Mouse (Mus musculus): Measurements from ENCODE around the gene Ltb4r1. TPM values are rescaled to one million over a fixed set of nuclear protein-coding genes. Genes with fewer than 3 reads are reported as not detected.

Gene Ltb4r1
- total RNA-seq (2023) = 0.41 TPM

DNA sequence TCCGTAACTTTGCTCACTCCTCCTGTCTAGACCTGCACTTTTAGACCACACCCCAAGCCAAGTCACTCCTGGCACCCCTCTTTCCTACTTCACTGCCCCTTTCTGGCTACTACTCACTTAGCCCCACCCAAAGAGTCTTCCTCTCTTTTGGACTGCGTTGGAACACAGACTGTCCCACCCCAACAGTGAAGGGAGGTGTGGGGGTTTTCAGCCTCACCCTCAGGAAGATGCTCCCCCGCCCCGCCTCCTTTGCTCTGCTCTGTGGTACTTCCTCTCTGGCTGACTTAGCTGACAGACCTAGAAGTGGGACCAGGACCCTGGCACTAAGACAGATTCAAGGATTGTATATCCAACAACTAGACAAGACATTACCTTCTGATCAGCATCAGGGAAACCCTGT lies at the start of gene Ltb4r1:
Gene Ltb4r1, plus strand, starts transcription at position 267 of the 400 bp plus-strand sequence.

DNA sequence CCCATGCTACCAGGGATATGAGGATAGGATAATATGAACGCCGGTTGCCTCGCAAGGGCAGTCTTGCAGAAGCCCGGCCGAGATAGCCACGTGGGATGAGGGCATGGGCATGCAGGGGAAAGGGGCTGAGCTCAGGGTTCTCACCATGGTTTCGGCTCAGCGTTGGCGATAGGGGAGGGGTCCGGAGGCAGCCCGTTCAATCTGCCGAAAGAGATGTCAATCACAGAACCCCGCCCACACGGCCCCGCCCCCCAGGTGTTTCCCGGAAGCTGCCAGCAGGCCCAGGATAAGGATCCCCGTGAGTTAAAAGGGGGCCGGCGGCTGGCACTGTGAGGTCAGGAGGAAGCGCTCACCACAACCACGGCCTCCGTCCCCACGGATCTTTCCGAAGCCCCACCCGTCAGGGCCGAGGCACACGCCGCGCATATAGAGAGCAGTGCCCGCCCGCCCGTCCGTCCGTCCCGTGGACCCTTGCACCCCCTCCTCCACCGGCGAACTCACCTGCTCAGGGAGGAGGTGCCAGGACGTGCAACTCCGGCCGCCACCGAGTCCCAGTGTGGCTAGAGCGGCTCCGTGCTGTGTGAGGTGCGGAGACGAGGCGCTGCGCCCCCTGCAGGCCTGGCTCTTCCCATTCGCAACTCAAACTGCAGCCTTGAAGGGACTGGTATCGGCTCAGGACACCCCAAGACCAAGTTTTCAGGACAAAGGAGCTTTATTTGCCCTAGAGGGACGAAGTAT lies 43.9 kb upstream of the Ltb4r1 start, which contains the start of gene Rabggta:
Gene Rabggta, minus strand, starts transcription at position 564 of the 738 bp plus-strand sequence.

DNA sequence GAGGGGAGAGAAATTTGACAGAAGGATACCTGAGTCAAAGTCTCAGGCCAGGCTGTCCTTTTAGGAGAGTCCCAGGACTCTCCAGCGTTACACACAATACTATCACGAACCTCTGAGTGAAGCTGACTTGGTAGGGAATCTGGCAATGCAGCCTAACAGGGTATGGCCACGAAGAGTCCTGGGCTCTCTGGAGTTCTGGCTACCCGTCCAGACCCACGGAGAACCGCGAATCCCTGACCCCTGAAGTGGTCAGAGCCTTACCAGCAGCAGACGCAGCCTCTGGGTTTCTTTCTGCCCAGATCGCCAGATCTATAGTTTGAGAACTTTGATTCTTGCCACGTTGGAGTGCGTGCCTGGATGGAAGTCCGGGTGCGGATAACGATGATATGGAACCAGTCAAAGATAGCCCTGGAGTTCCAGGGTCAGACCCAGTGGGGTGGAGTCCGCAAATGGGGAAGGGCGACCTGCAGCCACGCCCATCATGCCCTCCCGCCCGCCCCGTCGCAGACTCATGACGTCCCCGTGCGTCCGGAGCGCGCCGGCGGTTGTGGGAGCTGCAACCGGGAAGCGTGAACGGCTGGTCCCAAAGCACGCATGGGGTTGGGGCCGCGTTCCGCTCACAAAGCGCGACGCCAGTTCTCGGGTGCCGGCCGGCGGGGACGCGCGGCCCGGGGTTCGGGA lies 20.4 kb upstream of the Ltb4r1 start, which contains the start of the genes Dhrs1 and Nop9:
Gene Dhrs1, minus strand, starts transcription at position 511 of the 681 bp plus-strand sequence.
Gene Nop9, plus strand, starts transcription at position 514 of the 681 bp plus-strand sequence.

DNA sequence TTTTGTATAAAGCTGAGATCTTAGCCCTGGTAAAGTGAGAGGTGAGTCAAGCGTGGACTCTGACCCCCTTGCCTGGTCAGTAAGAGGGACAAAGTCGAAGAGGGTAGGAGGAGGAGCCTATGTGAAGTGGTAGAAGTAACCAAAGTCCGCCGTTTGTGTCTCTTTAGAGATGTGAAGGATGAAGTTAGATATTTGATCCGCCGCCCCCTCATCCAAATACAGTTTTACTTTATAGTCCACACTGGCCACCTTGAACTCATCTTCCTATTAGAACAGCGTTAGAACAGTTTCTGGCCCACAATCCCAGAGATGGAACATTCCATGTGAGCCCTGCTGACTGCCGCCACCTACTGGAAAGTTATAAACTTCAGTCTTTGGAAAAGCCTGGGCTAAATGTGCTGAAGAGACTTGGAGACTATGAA lies 7.4 kb upstream of the Ltb4r1 start, which contains the start of gene Cideb:
Gene Cideb, minus strand, starts transcription at position 96 of the 422 bp plus-strand sequence.

DNA sequence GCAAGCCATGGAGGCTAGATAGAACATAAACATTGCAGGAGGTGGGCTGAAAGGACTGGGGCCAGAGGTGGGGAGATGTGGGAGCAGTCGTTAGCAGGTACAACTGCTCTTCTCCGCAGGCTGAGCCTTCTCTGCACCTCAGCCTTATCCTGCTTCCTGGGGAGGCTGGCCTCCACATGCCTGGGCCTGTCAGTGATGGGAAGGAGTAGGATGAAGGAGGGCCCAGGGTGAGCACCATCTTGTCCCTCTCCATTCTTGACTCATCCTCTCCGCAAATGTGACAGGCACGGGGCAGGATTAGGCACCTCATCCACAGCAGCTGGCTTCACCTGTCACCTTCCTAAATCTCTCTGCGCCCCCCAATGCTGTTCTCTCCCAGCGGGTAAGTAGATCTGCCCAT lies 4.6 kb upstream of the Ltb4r1 start, which contains the start of gene Ltb4r2:
Gene Ltb4r2, plus strand, starts transcription at position 266 of the 400 bp plus-strand sequence.

DNA sequence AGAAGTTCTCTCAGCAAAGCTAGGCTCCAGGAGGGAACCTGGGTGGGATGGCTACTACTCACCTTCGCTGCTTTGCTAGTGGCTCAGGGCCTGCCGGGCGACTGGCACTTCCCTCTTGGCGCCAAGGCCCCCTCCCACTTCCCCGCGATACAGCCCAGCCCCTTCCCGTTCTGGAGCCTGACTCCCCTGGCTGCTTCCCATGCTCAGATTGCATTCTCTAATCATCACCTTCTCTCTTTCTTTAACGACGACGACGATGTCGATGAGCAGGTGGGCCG lies 18.1 kb downstream of the Ltb4r1 start, which contains the start of gene Adcy4:
Gene Adcy4, minus strand, starts transcription at position 138 of the 278 bp plus-strand sequence.

DNA sequence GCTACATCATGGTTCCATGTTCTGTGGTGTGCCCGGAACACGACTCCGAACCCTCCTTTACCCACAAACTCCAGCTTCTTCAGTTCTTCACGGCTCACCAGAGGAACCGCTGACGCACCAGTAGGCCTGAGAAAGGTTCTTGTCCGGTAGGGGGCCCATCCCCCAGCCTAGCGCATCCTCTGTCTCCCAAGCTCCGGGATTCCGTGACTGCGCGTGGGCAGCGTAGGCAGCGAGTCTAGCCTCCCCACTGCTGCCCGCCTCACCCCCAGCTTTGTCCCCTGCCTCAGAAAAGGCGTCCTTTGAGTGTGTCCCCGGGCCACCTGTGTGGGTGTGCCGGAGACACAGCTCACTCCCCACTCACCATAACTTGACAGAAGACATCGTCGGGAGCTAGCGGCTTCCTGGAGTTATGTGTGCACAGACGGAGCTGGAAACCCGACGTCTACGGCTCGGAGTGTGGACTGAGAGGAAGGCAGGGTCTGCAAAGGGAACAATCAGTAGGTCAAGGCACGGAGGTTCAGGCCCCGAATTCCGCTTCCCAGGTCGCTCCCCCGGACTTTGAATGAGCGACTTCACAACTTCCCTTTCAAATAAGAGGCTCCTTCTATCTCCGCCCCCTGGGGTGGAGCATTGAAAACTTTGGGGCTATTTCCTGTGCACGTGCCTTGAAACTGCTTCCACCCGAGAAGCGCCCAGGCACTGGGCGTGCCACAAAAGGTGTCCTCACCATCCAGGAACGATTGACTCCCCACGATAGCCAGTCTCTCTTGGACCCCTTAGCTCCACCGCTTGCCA lies 22.7 kb downstream of the Ltb4r1 start, which contains the start of gene Ripk3:
Gene Ripk3, minus strand, starts transcription at position 610 of the 795 bp plus-strand sequence.

Other genes starting within 250 kb of the Ltb4r1 start
- not detected for gene Nrl, start 241.0 kb upstream of the Ltb4r1 start, total RNA-seq (2023)
- 16.1 TPM for gene Pck2, start 225.7 kb upstream of the Ltb4r1 start, total RNA-seq (2023)
- 92.5 TPM for gene Dcaf11, start 206.0 kb upstream of the Ltb4r1 start, total RNA-seq (2023)
- gene A730061H03Rik, start 205.6 kb upstream of the Ltb4r1 start, total RNA-seq (2023) = 6.4 TPM
- not detected for gene Fitm1, start 190.3 kb upstream of the Ltb4r1 start, total RNA-seq (2023)
- 263 TPM for gene Psme1, start 187.8 kb upstream of the Ltb4r1 start, total RNA-seq (2023)
- gene Emc9, start 180.7 kb upstream of the Ltb4r1 start, total RNA-seq (2023) = 21.5 TPM
- 386 TPM for gene Psme2, start 174.8 kb upstream of the Ltb4r1 start, total RNA-seq (2023)
- 96.4 TPM for gene Rnf31, start 174.3 kb upstream of the Ltb4r1 start, total RNA-seq (2023)
- gene Irf9, start 162.4 kb upstream of the Ltb4r1 start, total RNA-seq (2023) = 94.6 TPM
- gene Rec8, start 147.9 kb upstream of the Ltb4r1 start, total RNA-seq (2023) = 0.44 TPM
- gene Ipo4, start 130.0 kb upstream of the Ltb4r1 start, total RNA-seq (2023) = 71.9 TPM
- 2.7 TPM for gene Gm49378, start 128.1 kb upstream of the Ltb4r1 start, total RNA-seq (2023)
- 43.9 TPM for gene Tm9sf1, start 122.2 kb upstream of the Ltb4r1 start, total RNA-seq (2023)
- gene Tssk4, start 115.8 kb upstream of the Ltb4r1 start, total RNA-seq (2023) = 3.5 TPM
- 41.7 TPM for gene Mdp1, start 105.5 kb upstream of the Ltb4r1 start, total RNA-seq (2023)
- 16.2 TPM for gene Gmpr2, start 94.0 kb upstream of the Ltb4r1 start, total RNA-seq (2023)
- 153 TPM for gene Nedd8, start 93.8 kb upstream of the Ltb4r1 start, total RNA-seq (2023)
- 111 TPM for gene Tinf2, start 84.1 kb upstream of the Ltb4r1 start, total RNA-seq (2023)
- 2.0 TPM for gene Tgm1, start 52.0 kb upstream of the Ltb4r1 start, total RNA-seq (2023)
- gene Rabggta, start 43.7 kb upstream of the Ltb4r1 start, total RNA-seq (2023) = 84.5 TPM
- gene Dhrs1, start 20.3 kb upstream of the Ltb4r1 start, total RNA-seq (2023) = 18.6 TPM
- gene Nop9, start 20.3 kb upstream of the Ltb4r1 start, total RNA-seq (2023) = 22.2 TPM
- gene Cideb, start 7.5 kb upstream of the Ltb4r1 start, total RNA-seq (2023) = not detected
- gene Ltb4r2, start 4.5 kb upstream of the Ltb4r1 start, total RNA-seq (2023) = 0.21 TPM
- gene Adcy4, start 18.1 kb downstream of the Ltb4r1 start, total RNA-seq (2023) = 0.27 TPM
- 67.6 TPM for gene Ripk3, start 22.9 kb downstream of the Ltb4r1 start, total RNA-seq (2023)
- not detected for gene Nfatc4, start 57.2 kb downstream of the Ltb4r1 start, total RNA-seq (2023)
- gene Nynrin, start 88.0 kb downstream of the Ltb4r1 start, total RNA-seq (2023) = 1.0 TPM
- not detected for gene Cbln3, start 118.4 kb downstream of the Ltb4r1 start, total RNA-seq (2023)
- gene Khnyn, start 119.0 kb downstream of the Ltb4r1 start, total RNA-seq (2023) = 65.3 TPM
- gene Sdr39u1, start 134.3 kb downstream of the Ltb4r1 start, total RNA-seq (2023) = 33.1 TPM
- gene Cma1, start 178.7 kb downstream of the Ltb4r1 start, total RNA-seq (2023) = not detected
- gene Cma2, start 185.0 kb downstream of the Ltb4r1 start, total RNA-seq (2023) = not detected

All from CD4-positive naive resting alpha-beta T cell, adult 57 days (primary cell).